Mouse (Mus musculus) limb, embryonic 14.5 days (tissue): ENCODE measurements around the gene Sytl4. TPM values are rescaled to one million over a fixed set of nuclear protein-coding genes. Genes with fewer than 3 reads are reported as not detected.
A peak's percentile ranks its signal among the peaks of the same experiment; 100 is the strongest.

Experiments
- ATAC-seq: fragments of 200-750 bp; cut with Nextera tagmentation; 2 replicates; pipeline ENCODE4 v1.8.0; 2017; ENCODE audit warnings: low read depth, moderate number of reproducible peaks, moderate TSS enrichment; ENCODE audit not compliant: low FRiP score
- DNase-seq: peaks from one replicate; pipeline ENCODE4 v3.0.0-alpha.2; 2015; ENCODE audit warnings: low spot score
- H3K27ac ChIP-seq: fragments of 300-500 bp; sonication (generic); replicated peaks from 2 replicates; pipeline ENCODE4 v1.5.1; 2014; ENCODE audit warnings: low read depth, mild to moderate bottlenecking, low read length, moderate library complexity, mixed read lengths
- H3K27me3 ChIP-seq: fragments of 300-500 bp; sonication (generic); 2 replicates; pipeline ENCODE4 v1.6.1; 2014; ENCODE audit warnings: low read length, mixed read lengths; ENCODE audit not compliant: control insufficient read depth, insufficient read depth
- H3K36me3 ChIP-seq: fragments of 300-500 bp; sonication (generic); 2 replicates; pipeline ENCODE4 v1.6.1; 2014; ENCODE audit warnings: mild to moderate bottlenecking, low read length, moderate library complexity, mixed read lengths; ENCODE audit not compliant: control insufficient read depth, insufficient read depth
- H3K4me1 ChIP-seq: fragments of 300-500 bp; sonication (generic); 2 replicates; pipeline ENCODE4 v1.6.1; 2014; ENCODE audit warnings: antibody characterized with exemption, low read length, mixed read lengths; ENCODE audit not compliant: control insufficient read depth, insufficient read depth
- H3K4me2 ChIP-seq: fragments of 300-500 bp; sonication (generic); replicated peaks from 2 replicates; pipeline ENCODE4 v1.6.1; 2014; ENCODE audit warnings: low read depth, mild to moderate bottlenecking, low read length, moderate library complexity; ENCODE audit not compliant: severe bottlenecking
- H3K4me3 ChIP-seq: fragments of 300-500 bp; sonication (generic); replicated peaks from 2 replicates; pipeline ENCODE4 v1.5.1; 2014; ENCODE audit warnings: low read length
- H3K9ac ChIP-seq: fragments of 300-500 bp; sonication (generic); 2 replicates; pipeline ENCODE4 v1.6.1; 2014; ENCODE audit warnings: mild to moderate bottlenecking, low read depth, low read length, moderate library complexity; ENCODE audit not compliant: severe bottlenecking
- H3K9me3 ChIP-seq: fragments of 300-500 bp; sonication (generic); 2 replicates; pipeline ENCODE4 v1.6.1; 2016; ENCODE audit warnings: low read length; ENCODE audit not compliant: control insufficient read depth
- POLR2A ChIP-seq: fragments of 200-500 bp; IDR thresholded peaks from 2 replicates; pipeline ENCODE4 v1.8.0; 2012; ENCODE audit warnings: inconsistent platforms, mild to moderate bottlenecking, moderate library complexity, borderline replicate concordance; ENCODE audit not compliant: insufficient read depth, insufficient read length; ENCODE audit errors: extremely low read depth
- WGBS: fragments of 180-500 bp; shearing (Covaris S2); extraction: QIAGEN DNeasy Blood & Tissue Kit; methylation state at CpG from one replicate; pipeline ENCODE4 v1.1.7; 2014; 5-methylcytosine and 5-hydroxymethylcytosine counted together
- polyA plus RNA-seq, 2 experiments: library from polyadenylated mRNA; depleted of rRNA in 1 of 2; stranded (reverse) in 1 of 2; unstranded in 1 of 2; fragments of >200 nt; fragmentation: Nextera tagmentation in 1 of 2; extraction: Ambion mirVana in 1 of 2; gene quantifications; 2 replicates each; pipeline versions ENCODE4 v1.2.1 to v1.2.3; 2012 to 2014

Sytl4 gene
- polyA plus RNA-seq, 2 experiments: 3.0 TPM

DNA sequence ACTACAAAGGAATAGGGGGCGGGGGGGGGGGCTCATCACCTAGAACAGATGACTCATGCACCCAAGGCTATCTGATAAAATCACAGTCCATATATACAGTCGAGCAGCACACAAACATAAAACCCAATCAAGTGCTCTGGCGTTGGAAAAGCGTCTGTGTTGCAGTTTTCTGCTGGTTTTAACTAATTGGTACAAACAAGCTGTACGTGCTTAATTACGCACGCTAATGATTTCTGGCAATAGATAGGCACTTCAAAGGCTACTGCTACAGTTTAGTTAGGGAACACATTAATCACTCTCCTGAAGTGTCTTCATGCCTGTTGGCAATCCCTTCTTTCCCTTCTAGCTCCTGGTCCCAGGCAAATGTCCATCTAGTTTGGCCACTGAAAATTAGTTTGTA lies 27.0 kb downstream of the Sytl4 start:
- DNase-seq: no peak
- Histone ChIP-seq H3K9ac (no peak overlapping the region), H3K36me3 (no peaks in the 10 kb centered on the region), H3K27me3 (no peaks in the 10 kb centered on the region), H3K27ac (no peak overlapping the region), H3K4me2 (no peak overlapping the region), H3K4me1 (no peaks in the 10 kb centered on the region), H3K4me3 (no peak overlapping the region), H3K9me3 (no peaks in the 10 kb centered on the region)
- WGBS: 55% methylated on average over 7 of the region's 7 CpGs
- no peak for ATAC-seq
- TF ChIP-seq POLR2A: no peak

DNA sequence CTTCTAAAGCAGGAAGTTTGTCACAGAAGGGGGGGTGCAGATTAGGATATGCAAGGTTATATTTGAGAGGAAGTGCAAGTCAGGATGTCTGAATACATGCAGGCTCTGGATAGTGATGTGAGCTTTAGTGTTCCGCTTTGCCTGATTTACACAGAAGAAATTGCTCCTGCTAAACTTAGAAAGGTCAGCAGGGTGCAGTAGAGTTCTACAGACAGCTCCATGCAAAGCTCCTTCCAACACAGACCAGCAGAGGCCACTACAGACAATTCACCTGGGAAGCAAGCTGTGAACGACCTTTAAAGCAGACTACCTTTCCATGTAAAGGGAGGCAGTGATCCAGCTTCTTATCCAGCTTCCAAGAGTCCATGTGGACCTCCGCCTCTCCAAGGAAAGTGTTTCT lies 34.2 kb downstream of the Sytl4 start:
- ATAC-seq (peak; percentile 41; the same call in 1 of the 2 replicates), DNase-seq (peak; percentile 63)
- Histone ChIP-seq H3K27me3 (no peaks in the 10 kb centered on the region), H3K36me3 (no peaks in the 10 kb centered on the region), H3K9me3 (no peaks in the 10 kb centered on the region), H3K27ac (no peak overlapping the region), H3K9ac (no peak overlapping the region), H3K4me2 (no peak overlapping the region), H3K4me1 (no peaks in the 10 kb centered on the region), H3K4me3 (no peak overlapping the region)
- 52% methylated on average over 3 of the region's 3 CpGs for WGBS
- no peak for TF ChIP-seq POLR2A

DNA sequence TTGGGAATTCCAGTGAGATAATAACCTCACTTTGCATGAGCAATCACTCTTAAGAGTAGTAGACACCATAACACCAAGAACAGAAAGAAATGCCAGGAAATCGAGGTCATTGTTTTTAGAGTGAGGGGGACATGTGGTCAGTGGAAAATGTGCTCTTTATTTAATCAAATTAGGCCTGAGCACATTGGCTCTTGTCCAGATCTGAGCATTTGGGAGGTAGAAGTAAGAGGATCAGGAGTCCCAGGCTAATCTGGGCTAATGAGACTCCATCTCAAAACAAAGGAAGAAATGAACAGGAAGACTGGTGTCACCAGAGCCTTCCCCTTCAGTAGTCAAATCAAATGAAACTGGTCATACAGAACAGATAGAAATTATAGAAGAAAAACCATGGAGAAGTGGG lies 42.1 kb downstream of the Sytl4 start:
- TF ChIP-seq POLR2A: no peak
- Histone ChIP-seq H3K9ac (no peak overlapping the region), H3K27me3 (no peaks in the 10 kb centered on the region), H3K9me3 (no peaks in the 10 kb centered on the region), H3K27ac (no peak overlapping the region), H3K4me3 (no peak overlapping the region), H3K36me3 (no peaks in the 10 kb centered on the region), H3K4me1 (no peaks in the 10 kb centered on the region), H3K4me2 (no peak overlapping the region)
- ATAC-seq (no peak), DNase-seq (no peak)
- 68% methylated on average over 1 of the region's 1 CpGs for WGBS

DNA sequence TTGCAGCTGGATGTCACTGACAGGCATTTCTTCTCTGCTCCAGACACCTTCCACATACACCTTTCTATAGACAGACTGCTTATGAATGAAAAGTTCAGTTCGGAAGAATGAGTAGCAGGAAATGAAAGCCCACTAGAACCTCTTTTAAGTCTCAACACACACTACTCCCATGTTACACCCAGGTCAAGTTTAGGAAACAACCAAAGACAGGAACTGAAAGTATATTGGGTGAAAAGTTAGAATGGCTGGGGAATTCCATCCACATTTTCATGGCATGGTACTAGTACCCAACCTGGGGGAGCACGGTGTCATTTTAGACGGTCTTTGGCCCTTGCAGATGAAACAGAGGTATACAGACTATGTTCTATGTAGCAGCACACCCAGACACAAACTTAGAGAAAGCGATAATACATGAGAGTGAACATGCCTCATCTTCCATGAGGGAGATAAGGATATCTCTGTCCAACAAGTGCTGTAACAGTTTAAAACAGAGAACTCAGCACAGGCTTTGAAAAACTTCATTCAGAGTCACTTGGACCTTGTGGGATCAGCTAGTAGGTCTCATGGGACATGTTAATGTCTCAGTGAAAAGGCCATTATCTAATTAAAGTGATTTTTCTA lies 44.9 kb downstream of the Sytl4 start:
- Histone ChIP-seq H3K4me1 (no peaks in the 10 kb centered on the region), H3K4me2 (no peak overlapping the region), H3K36me3 (no peaks in the 10 kb centered on the region), H3K9me3 (no peaks in the 10 kb centered on the region), H3K4me3 (no peak overlapping the region), H3K27me3 (no peaks in the 10 kb centered on the region), H3K27ac (no peak overlapping the region), H3K9ac (no peak overlapping the region)
- no peak for TF ChIP-seq POLR2A
- DNase-seq: no peak
- 87% methylated on average over 4 of the region's 4 CpGs for WGBS
- no peak for ATAC-seq

DNA sequence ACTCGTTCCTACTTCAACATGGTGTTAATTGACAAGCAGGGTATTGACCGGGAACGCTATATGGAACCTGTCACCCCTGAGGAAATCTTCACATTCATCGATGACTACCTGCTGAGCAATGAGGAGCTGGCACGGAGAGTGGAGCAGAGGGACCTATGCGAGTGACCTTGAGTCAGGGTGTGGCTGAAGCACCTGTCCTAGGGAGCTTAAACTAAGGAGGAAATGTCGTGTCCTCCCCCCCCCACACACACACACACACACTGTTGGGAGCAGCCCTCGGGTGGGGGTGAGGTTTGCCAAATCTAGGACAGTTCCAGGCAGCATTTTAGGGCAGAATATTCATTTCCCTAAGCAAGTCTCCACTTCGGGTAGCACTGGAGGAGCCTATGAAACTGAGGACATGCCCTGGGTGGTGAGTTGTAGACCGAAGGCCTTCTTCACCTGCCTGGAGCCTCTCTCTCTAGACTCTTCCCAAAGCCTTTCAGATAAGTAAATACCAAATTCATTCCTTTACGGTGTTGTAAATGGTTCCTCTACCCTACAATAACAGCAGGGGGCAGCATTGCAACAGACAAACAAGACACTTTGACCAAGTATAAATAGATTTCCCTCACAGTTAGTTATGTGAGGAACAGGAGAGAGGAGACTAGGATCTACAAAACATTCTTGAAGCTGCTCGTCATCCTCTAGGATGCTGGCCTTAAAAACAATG lies 50.2 kb downstream of the Sytl4 start:
- Histone ChIP-seq H3K36me3 (no peaks in the 10 kb centered on the region), H3K4me2 (no peak overlapping the region), H3K4me1 (no peaks in the 10 kb centered on the region), H3K4me3 (no peak overlapping the region), H3K9me3 (no peaks in the 10 kb centered on the region), H3K9ac (no peak overlapping the region), H3K27ac (no peak overlapping the region), H3K27me3 (no peaks in the 10 kb centered on the region; the same call in 1 of the 2 replicates)
- DNase-seq: no peak
- WGBS: 60% methylated on average over 12 of the region's 12 CpGs
- no peak for TF ChIP-seq POLR2A
- no peak for ATAC-seq
